Mouse (Mus musculus): Measurements from ENCODE around the gene Ralgapa2. TPM values are rescaled to one million over a fixed set of nuclear protein-coding genes. Genes with fewer than 3 reads are reported as not detected.

Ralgapa2 gene
- polyA plus RNA-seq, 1 experiment: 17.8 TPM

DNA sequence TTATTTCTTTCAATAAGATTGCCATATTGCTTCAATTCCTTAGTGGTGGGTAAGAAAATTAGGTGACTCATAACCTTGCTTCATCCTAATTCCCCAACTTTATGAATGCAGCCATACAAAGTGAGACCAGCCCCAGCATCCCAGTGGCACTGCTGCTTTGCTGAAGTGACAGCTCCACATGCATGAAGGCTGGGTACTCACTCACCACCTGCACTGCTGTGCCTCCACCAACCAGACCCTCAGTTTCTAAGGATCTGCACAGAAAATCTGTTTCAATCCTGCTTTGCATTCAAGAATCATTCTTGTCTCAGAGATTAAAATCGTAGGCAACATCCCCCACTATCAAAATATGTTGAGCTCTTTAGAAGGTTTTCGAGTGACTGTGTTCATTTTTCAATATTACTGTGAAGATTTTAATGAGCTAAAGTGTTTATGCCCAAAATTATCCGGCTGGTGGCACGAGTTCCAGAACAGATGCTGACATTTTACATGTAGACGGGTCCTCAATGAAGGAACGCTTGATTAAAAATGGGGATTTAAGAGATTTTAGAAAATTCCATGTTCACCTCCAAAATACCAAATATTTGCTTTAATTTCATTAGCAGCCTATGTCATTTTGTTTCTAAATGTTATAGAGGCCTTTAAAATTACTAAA, 113.8 kb downstream of the Ralgapa2 start:
- H3K4me1 ChIP-seq (replicated peaks; ENCODE audit: control insufficient read depth, insufficient read depth, low read length): no peaks in the 10 kb centered on the region
- WGBS: 96% methylated on average over 6 of the region's 6 CpGs
- no peak overlapping the region for H3K27ac ChIP-seq (ENCODE audit: control insufficient read depth, insufficient read depth, low read length)
- no peak overlapping the region for H3K4me3 ChIP-seq (ENCODE audit: control insufficient read depth, insufficient read depth, low read length)
- DNase-seq: no peak
- no peaks in the 10 kb centered on the region for H3K36me3 ChIP-seq (ENCODE audit: control insufficient read depth, insufficient read depth, low read length)
- no peak for TF ChIP-seq CTCF (IDR thresholded peaks at IDR 0.05; ENCODE audit: borderline replicate concordance, control insufficient read depth, extremely low read depth, insufficient read depth, low read length, poor library complexity)
- TF ChIP-seq POLR2A (IDR thresholded peaks at IDR 0.05; ENCODE audit: control insufficient read depth, extremely low read depth, insufficient read depth, low read length, poor library complexity): no peak
- H3K27me3 ChIP-seq (ENCODE audit: control insufficient read depth, insufficient read depth, low read length): no peaks in the 10 kb centered on the region

DNA sequence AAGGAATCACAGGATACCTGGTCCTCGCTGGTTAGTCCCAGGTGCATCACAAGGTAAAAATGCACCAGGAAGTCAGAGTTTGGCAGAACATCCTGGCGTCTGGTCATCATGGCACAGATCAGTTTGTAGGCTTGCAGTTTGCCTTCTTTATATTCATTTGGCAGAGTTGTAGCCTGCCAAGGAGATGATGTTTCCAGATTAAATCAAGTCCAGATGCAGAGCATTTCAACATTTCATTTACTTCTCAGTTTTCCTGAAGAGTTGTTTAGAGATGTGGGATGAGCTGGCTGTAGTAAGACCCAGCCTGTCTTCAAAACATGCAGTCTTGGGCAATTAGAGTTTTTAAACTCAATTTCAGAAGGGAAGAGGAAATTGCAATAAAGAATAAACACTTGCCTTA, 124.9 kb downstream of the Ralgapa2 start:
- H3K27ac ChIP-seq (ENCODE audit: control insufficient read depth, insufficient read depth, low read length): no peak overlapping the region
- H3K27me3 ChIP-seq (ENCODE audit: control insufficient read depth, insufficient read depth, low read length): no peaks in the 10 kb centered on the region
- TF ChIP-seq CTCF (IDR thresholded peaks at IDR 0.05; ENCODE audit: borderline replicate concordance, control insufficient read depth, extremely low read depth, insufficient read depth, low read length, poor library complexity): no peak
- TF ChIP-seq POLR2A (IDR thresholded peaks at IDR 0.05; ENCODE audit: control insufficient read depth, extremely low read depth, insufficient read depth, low read length, poor library complexity): no peak
- WGBS: 95% methylated on average over 2 of the region's 2 CpGs
- no peak for DNase-seq
- H3K4me3 ChIP-seq (ENCODE audit: control insufficient read depth, insufficient read depth, low read length): no peak overlapping the region
- H3K36me3 ChIP-seq (ENCODE audit: control insufficient read depth, insufficient read depth, low read length): peaks cover 5% of the 10 kb centered on the region; the same call in 1 of the 2 replicates
- no peaks in the 10 kb centered on the region for H3K4me1 ChIP-seq (replicated peaks; ENCODE audit: control insufficient read depth, insufficient read depth, low read length)

DNA sequence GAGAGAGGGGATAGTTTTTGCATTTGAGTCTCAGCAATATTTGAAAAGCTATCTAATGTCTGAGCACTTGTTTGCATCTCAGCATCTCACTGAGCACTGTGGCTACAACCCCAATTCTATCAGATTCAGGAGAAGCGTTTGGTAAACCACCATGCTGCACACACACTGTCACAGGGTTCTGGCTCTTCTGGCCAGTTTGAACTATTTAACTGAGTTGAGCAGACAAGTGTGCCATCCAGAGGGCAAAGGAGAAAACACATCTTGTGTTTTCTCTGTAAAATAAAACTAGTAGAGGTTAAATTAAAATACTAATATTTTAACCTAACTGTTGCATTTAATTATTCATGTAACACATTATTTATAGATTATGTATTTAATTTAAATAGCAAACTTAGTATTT, 127.6 kb downstream of the Ralgapa2 start:
- DNase-seq: no peak
- Histone ChIP-seq H3K27me3 (ENCODE audit: control insufficient read depth, insufficient read depth, low read length) (no peaks in the 10 kb centered on the region), H3K27ac (ENCODE audit: control insufficient read depth, insufficient read depth, low read length) (no peak overlapping the region), H3K4me3 (ENCODE audit: control insufficient read depth, insufficient read depth, low read length) (no peak overlapping the region), H3K4me1 (replicated peaks; ENCODE audit: control insufficient read depth, insufficient read depth, low read length) (no peaks in the 10 kb centered on the region), H3K36me3 (ENCODE audit: control insufficient read depth, insufficient read depth, low read length) (peaks cover 9% of the 10 kb centered on the region; the same call in 1 of the 2 replicates)
- 60% methylated on average over 1 of the region's 1 CpGs for WGBS
- no peak for TF ChIP-seq POLR2A (IDR thresholded peaks at IDR 0.05; ENCODE audit: control insufficient read depth, extremely low read depth, insufficient read depth, low read length, poor library complexity)
- TF ChIP-seq CTCF (IDR thresholded peaks at IDR 0.05; ENCODE audit: borderline replicate concordance, control insufficient read depth, extremely low read depth, insufficient read depth, low read length, poor library complexity): no peak

DNA sequence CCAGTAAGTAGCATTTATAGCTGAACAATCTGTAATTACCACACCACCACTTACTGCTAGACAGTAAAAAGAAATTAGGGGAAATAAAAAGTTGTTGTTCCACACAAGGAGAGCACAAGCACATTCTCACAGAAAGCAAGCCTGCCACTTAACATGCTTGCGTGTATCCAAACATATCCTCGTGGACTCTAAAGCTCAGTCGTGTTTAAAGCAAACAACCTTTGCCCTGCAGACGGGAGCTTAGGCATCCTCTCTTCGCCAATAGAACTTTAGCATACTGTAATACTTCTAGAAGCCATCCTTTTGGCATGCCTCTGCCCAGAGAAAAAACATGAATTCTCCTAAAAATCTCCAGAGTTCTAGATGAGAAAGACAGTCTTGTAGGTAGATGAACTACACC, 135.9 kb downstream of the Ralgapa2 start:
- TF ChIP-seq POLR2A (IDR thresholded peaks at IDR 0.05; ENCODE audit: control insufficient read depth, extremely low read depth, insufficient read depth, low read length, poor library complexity): no peak
- no peak for TF ChIP-seq CTCF (IDR thresholded peaks at IDR 0.05; ENCODE audit: borderline replicate concordance, control insufficient read depth, extremely low read depth, insufficient read depth, low read length, poor library complexity)
- no peak for DNase-seq
- Histone ChIP-seq H3K4me3 (ENCODE audit: control insufficient read depth, insufficient read depth, low read length) (no peak overlapping the region), H3K36me3 (ENCODE audit: control insufficient read depth, insufficient read depth, low read length) (no peaks in the 10 kb centered on the region), H3K27ac (ENCODE audit: control insufficient read depth, insufficient read depth, low read length) (no peak overlapping the region), H3K4me1 (replicated peaks; ENCODE audit: control insufficient read depth, insufficient read depth, low read length) (no peaks in the 10 kb centered on the region), H3K27me3 (ENCODE audit: control insufficient read depth, insufficient read depth, low read length) (no peaks in the 10 kb centered on the region)
- WGBS: 96% methylated on average over 5 of the region's 5 CpGs

DNA sequence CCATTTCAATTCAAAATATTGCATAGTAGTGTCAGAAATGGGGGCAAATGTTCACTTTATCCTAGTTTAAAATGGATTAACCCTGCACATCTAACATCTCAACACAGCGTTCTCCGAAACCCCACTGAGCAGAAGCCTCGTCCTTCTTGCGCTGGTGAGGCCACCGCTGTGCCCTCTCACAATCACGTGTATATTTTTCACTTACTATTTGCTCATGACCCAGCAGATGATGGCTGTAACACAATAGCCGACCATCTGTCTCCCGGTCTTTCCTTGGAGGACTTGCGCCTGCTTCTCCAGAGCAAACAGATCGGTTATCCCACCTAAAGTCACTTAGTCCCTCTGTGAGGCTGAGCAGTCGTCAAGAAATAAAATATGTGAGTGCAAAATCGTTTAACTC, 146.0 kb downstream of the Ralgapa2 start:
- H3K27me3 ChIP-seq (ENCODE audit: control insufficient read depth, insufficient read depth, low read length): no peaks in the 10 kb centered on the region
- no peaks in the 10 kb centered on the region for H3K4me1 ChIP-seq (replicated peaks; ENCODE audit: control insufficient read depth, insufficient read depth, low read length)
- 96% methylated on average over 12 of the region's 12 CpGs for WGBS
- no peaks in the 10 kb centered on the region for H3K36me3 ChIP-seq (ENCODE audit: control insufficient read depth, insufficient read depth, low read length)
- no peak overlapping the region for H3K4me3 ChIP-seq (ENCODE audit: control insufficient read depth, insufficient read depth, low read length)
- no peak for TF ChIP-seq CTCF (IDR thresholded peaks at IDR 0.05; ENCODE audit: borderline replicate concordance, control insufficient read depth, extremely low read depth, insufficient read depth, low read length, poor library complexity)
- no peak for TF ChIP-seq POLR2A (IDR thresholded peaks at IDR 0.05; ENCODE audit: control insufficient read depth, extremely low read depth, insufficient read depth, low read length, poor library complexity)
- no peak for DNase-seq
- no peak overlapping the region for H3K27ac ChIP-seq (ENCODE audit: control insufficient read depth, insufficient read depth, low read length)

DNA sequence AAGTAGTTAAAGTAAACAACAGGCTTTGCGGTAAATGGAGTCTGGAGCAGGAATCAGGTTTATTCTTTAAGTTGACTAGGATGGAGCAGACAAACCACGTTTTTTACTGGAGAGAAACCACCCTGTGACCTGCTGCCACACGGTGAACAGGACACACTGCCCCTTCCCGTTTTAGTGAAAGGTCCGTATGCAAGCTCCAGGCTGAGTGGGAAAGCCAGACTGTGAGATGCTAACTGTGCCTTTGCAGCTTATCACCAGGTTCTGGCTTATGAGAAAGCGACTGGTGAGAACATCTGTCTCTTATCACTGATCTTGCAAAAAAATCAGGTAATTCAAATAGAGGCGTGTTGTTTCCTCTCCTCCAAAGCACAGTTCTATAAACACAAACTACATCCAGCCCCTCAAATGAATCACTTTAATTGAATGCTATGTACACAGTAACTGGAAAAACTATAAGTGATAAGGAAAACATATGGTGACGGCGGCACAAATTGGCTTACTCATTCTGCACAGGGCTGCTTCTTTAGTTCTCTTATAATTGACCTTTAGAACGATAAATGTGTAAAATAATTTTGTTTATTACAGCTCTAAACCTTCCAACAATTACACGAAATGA, 146.7 kb downstream of the Ralgapa2 start:
- 93% methylated on average over 11 of the region's 11 CpGs for WGBS
- DNase-seq: no peak
- H3K4me3 ChIP-seq (ENCODE audit: control insufficient read depth, insufficient read depth, low read length): no peak overlapping the region
- no peaks in the 10 kb centered on the region for H3K4me1 ChIP-seq (replicated peaks; ENCODE audit: control insufficient read depth, insufficient read depth, low read length)
- no peaks in the 10 kb centered on the region for H3K36me3 ChIP-seq (ENCODE audit: control insufficient read depth, insufficient read depth, low read length)
- no peak overlapping the region for H3K27ac ChIP-seq (ENCODE audit: control insufficient read depth, insufficient read depth, low read length)
- TF ChIP-seq CTCF (IDR thresholded peaks at IDR 0.05; ENCODE audit: borderline replicate concordance, control insufficient read depth, extremely low read depth, insufficient read depth, low read length, poor library complexity): no peak
- no peaks in the 10 kb centered on the region for H3K27me3 ChIP-seq (ENCODE audit: control insufficient read depth, insufficient read depth, low read length)
